Mouse (Mus musculus) ES-E14 (cell line): Measurements from ENCODE around the gene Sbf2.

Source experiments
- HCFC1 ChIP-seq: IDR thresholded peaks from 2 replicates; pipeline ENCODE4 v1.6.1; 2012; ENCODE audit warnings: low read length, inconsistent platforms, borderline replicate concordance; ENCODE audit not compliant: insufficient read depth
- MAFK ChIP-seq: IDR thresholded peaks from 2 replicates; pipeline ENCODE4 v1.6.1; 2014; ENCODE audit warnings: mild to moderate bottlenecking, low read depth, low read length, inconsistent platforms; ENCODE audit not compliant: insufficient read depth
- ZC3H11A ChIP-seq: IDR thresholded peaks from 2 replicates; pipeline ENCODE4 v1.6.1; 2012; ENCODE audit warnings: low read depth, mild to moderate bottlenecking, inconsistent platforms, low read length, borderline replicate concordance

DNA sequence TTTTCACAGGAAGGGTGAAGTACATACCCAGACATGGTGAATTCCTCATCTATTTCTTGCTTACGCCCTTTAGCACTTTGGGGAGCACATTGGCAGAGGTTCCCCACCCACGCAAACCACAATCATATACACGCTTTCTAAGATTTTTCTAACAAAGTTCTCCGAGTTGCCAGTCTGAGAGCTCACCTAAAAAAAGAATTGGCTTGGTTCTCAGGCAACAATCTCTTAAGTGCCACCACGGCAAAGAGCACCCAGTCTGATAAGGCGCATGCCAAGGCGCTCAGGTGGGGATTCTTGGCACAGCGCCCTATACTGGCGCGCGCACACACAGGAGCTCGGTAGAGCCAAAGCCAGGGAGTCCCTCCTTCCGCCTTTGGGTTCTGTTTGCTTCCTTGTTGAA is 10.2 kb upstream of the Sbf2 start:
- TF ChIP-seq ZC3H11A (no peak), HCFC1 (no peak), MAFK (no peak)
